Mouse (Mus musculus): Measurements from ENCODE around the gene Lcn12. TPM values are rescaled to one million over a fixed set of nuclear protein-coding genes. Genes with fewer than 3 reads are reported as not detected.
A peak's percentile ranks its signal among the peaks of the same experiment; 100 is the strongest.

The Lcn12 gene
- polyA plus RNA-seq, 1 experiment: not detected

DNA sequence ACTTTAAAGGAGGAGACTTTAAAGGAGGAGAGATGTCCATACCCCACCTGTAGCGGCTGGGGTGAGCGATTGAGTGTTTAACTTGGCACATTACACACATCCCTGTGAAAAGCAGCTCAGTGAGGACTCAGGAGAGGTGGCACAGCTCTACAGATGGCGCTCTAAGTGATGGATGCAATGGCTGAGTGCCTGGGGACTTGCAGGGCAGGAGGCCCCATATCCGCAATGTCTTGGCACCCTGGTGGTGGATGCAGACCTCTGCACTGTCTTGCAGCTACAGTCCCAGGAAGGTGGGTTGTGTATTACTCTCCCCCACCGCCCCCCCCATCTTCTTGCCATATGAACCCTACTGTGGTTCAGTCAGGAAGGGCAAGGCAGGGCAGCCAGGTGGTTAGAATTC is 13.3 kb upstream of the Lcn12 start:
- Histone ChIP-seq H3K36me3 (ENCODE audit: control insufficient read depth, insufficient read depth) (peaks cover 3% of the 10 kb centered on the region), H3K27me3 (ENCODE audit: control insufficient read depth, insufficient read depth, insufficient read length) (no peaks in the 10 kb centered on the region)

DNA sequence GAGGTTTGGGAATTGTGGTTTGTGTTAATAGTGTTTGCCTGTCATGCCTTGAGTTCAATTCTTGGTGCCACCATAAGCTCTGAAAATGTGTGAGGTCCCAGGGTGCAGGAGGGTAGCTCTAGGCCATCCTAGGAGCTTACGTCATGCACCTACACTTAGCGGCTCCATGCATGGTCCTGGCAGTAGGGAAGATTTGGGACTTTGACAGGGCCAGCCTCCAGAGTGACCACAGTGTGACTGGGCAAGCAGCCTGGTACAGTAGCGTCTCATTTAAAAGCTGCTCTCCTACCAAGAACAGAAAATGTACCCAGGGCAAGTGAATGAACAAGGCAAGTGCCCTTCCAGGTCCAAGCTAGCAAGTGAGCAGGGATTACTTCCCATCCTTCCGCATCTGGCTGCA is 12.1 kb upstream of the Lcn12 start:
- H3K36me3 ChIP-seq (ENCODE audit: control insufficient read depth, insufficient read depth): peaks cover 3% of the 10 kb centered on the region
- no peak overlapping the region for H3K4me2 ChIP-seq (ENCODE audit: low read depth)
- peaks cover 13% of the 10 kb centered on the region for H3K79me2 ChIP-seq (ENCODE audit: control insufficient read depth, insufficient read depth)
- H3K4me3 ChIP-seq: no peak overlapping the region
- TF ChIP-seq CEBPB (IDR thresholded peaks at IDR 0.05; ENCODE audit: insufficient read depth, poor library complexity, severe bottlenecking): no peak
- TF ChIP-seq POLR2A (IDR thresholded peaks at IDR 0.05; ENCODE audit: insufficient read length, low read depth): no peak
- no peak for TF ChIP-seq MYOD1 (IDR thresholded peaks at IDR 0.05; ENCODE audit: control insufficient read depth in 1 of 3, insufficient read length in 2 of 3, low read depth in 2 of 3)
- no peak for TF ChIP-seq USF1 (IDR thresholded peaks at IDR 0.05; ENCODE audit: low read depth)
- TF ChIP-seq TCF3 (IDR thresholded peaks at IDR 0.05; ENCODE audit: insufficient read length, low read depth): no peak
- no peak for TF ChIP-seq SRF (IDR thresholded peaks at IDR 0.05; ENCODE audit: control insufficient read depth, insufficient read length, low read depth)
- TF ChIP-seq E2F4 (IDR thresholded peaks at IDR 0.05; ENCODE audit: insufficient read depth): no peak
- no peak for TF ChIP-seq MAX (IDR thresholded peaks at IDR 0.05; ENCODE audit: low read depth)
- H3ac ChIP-seq (ENCODE audit: control insufficient read depth, insufficient read length): no peak overlapping the region
- no peaks in the 10 kb centered on the region for H3K27me3 ChIP-seq (ENCODE audit: control insufficient read depth, insufficient read depth, insufficient read length)

More for the DNA sequence above, 13.3 kb upstream of the Lcn12 start:
- no peak overlapping the region for H3ac ChIP-seq (ENCODE audit: control insufficient read depth, insufficient read length)
- peaks cover 3% of the 10 kb centered on the region for H3K79me2 ChIP-seq (ENCODE audit: control insufficient read depth, insufficient read depth)
- TF ChIP-seq POLR2A (IDR thresholded peaks at IDR 0.05; ENCODE audit: insufficient read length, low read depth) (no peak), POLR2AphosphoS2 (IDR thresholded peaks at IDR 0.05; ENCODE audit: insufficient read length, low read depth) (peak; percentile 53)
- no peak overlapping the region for H3K4me3 ChIP-seq
- H3K4me2 ChIP-seq (ENCODE audit: low read depth): no peak overlapping the region

DNA sequence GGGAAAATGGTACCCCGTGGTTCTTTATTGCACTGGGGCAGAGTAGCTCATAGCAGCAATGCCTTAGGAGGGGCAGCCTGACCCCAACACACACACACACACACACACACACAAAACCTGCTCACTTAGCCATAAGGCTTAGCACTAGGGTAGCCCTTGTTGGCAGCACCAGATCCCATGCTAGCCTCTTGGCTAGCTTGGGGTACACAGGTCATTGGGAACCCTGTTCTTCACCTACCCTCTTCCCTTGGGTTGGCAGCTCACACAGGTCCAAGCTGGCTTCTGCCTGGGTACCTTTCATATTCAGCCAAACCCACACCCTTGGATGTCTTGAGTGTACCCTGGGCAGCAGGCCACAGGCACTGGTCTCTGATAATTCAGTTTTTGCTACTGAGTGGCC is 11.3 kb upstream of the Lcn12 start:
- Histone ChIP-seq H3ac (ENCODE audit: control insufficient read depth, insufficient read length) (no peak overlapping the region), H3K27me3 (ENCODE audit: control insufficient read depth, insufficient read depth, insufficient read length) (no peaks in the 10 kb centered on the region), H3K79me2 (ENCODE audit: control insufficient read depth, insufficient read depth) (peaks cover 15% of the 10 kb centered on the region), H3K4me3 (no peak overlapping the region), H3K4me2 (ENCODE audit: low read depth) (no peak overlapping the region), H3K36me3 (ENCODE audit: control insufficient read depth, insufficient read depth) (peaks cover 3% of the 10 kb centered on the region)
- TF ChIP-seq E2F4 (IDR thresholded peaks at IDR 0.05; ENCODE audit: insufficient read depth) (no peak), MYOD1 (IDR thresholded peaks at IDR 0.05; ENCODE audit: control insufficient read depth in 1 of 3, insufficient read length in 2 of 3, low read depth in 2 of 3) (no peak), CEBPB (IDR thresholded peaks at IDR 0.05; ENCODE audit: insufficient read depth, poor library complexity, severe bottlenecking) (no peak), TCF3 (IDR thresholded peaks at IDR 0.05; ENCODE audit: insufficient read length, low read depth) (no peak), POLR2AphosphoS2 (IDR thresholded peaks at IDR 0.05; ENCODE audit: insufficient read length, low read depth) (no peak), TCF12 (IDR thresholded peaks at IDR 0.05; ENCODE audit: insufficient read depth, poor library complexity, severe bottlenecking) (no peak)

DNA sequence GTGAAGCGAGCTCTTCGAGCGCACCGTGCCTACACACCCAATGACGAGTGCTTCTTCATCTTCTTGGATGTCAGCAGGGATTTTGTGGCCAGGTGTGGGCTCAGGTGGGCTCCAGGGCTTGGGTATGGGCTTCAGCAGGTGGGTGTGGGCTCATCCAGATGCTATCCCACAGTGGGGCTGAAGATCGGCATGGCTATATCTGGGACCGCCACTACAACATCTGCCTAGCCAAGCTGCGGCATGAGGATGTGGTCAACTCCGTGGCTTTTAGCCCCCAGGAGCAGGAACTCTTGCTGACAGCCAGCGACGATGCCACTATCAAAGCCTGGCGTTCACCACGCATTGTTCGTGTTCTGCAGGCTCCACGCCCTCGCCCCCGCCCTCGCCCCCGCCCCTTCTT is 10.8 kb upstream of the Lcn12 start:
- TF ChIP-seq SRF (IDR thresholded peaks at IDR 0.05; ENCODE audit: control insufficient read depth, insufficient read length, low read depth): no peak
- no peak for TF ChIP-seq MYOG (IDR thresholded peaks at IDR 0.05; ENCODE audit: control insufficient read depth in 1 of 3, insufficient read depth in 1 of 3, insufficient read length in 2 of 3, low read depth in 2 of 3)
- TF ChIP-seq TCF3 (IDR thresholded peaks at IDR 0.05; ENCODE audit: insufficient read length, low read depth): no peak
- TF ChIP-seq MAX (IDR thresholded peaks at IDR 0.05; ENCODE audit: low read depth): no peak
- H3ac ChIP-seq (ENCODE audit: control insufficient read depth, insufficient read length): no peak overlapping the region
- peaks cover 3% of the 10 kb centered on the region for H3K36me3 ChIP-seq (ENCODE audit: control insufficient read depth, insufficient read depth)
- H3K27me3 ChIP-seq (ENCODE audit: control insufficient read depth, insufficient read depth, insufficient read length): no peaks in the 10 kb centered on the region
- peaks cover 15% of the 10 kb centered on the region for H3K79me2 ChIP-seq (ENCODE audit: control insufficient read depth, insufficient read depth)
- no peak overlapping the region for H3K4me2 ChIP-seq (ENCODE audit: low read depth)
- no peak overlapping the region for H3K4me3 ChIP-seq

DNA sequence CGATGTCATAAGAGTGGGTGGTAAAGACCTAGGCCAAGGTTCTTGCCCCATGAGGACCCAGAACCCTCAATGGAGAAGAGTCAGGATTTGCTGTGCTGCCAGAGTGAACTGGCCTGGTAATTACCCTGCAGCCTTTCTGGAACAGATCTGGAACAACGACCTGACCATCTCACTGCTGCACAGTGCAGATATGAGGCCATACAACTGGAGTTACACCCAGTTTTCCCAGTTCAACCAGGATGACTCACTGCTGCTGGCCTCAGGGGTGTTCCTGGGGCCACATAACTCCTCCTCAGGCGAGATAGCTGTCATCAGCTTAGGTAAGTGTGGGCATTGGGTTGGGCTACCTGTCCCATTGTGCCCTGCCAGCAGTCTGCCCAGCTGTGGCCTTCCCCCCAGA is 9.0 kb upstream of the Lcn12 start:
- no peak overlapping the region for H3K4me3 ChIP-seq

More for the DNA sequence above, 9.0 kb upstream of the Lcn12 start:
- Histone ChIP-seq H3K27me3 (ENCODE audit: control insufficient read depth, insufficient read depth, insufficient read length) (no peaks in the 10 kb centered on the region), H3K79me2 (ENCODE audit: control insufficient read depth, insufficient read depth) (peaks cover 15% of the 10 kb centered on the region), H3K36me3 (ENCODE audit: control insufficient read depth, insufficient read depth) (peaks cover 3% of the 10 kb centered on the region), H3K4me2 (ENCODE audit: low read depth) (no peak overlapping the region), H3ac (ENCODE audit: control insufficient read depth, insufficient read length) (no peak overlapping the region)
- no peak for TF ChIP-seq SRF (IDR thresholded peaks at IDR 0.05; ENCODE audit: control insufficient read depth, insufficient read length, low read depth)
- TF ChIP-seq CEBPB (IDR thresholded peaks at IDR 0.05; ENCODE audit: insufficient read depth, poor library complexity, severe bottlenecking): no peak
- no peak for TF ChIP-seq USF1 (IDR thresholded peaks at IDR 0.05; ENCODE audit: low read depth)
- no peak for TF ChIP-seq MAX (IDR thresholded peaks at IDR 0.05; ENCODE audit: low read depth)
- TF ChIP-seq REST (IDR thresholded peaks at IDR 0.05; ENCODE audit: insufficient read depth, insufficient read length): no peak
- TF ChIP-seq TCF3 (IDR thresholded peaks at IDR 0.05; ENCODE audit: insufficient read length, low read depth): no peak
- TF ChIP-seq POLR2A (IDR thresholded peaks at IDR 0.05; ENCODE audit: insufficient read length, low read depth): no peak
- TF ChIP-seq TCF12 (IDR thresholded peaks at IDR 0.05; ENCODE audit: insufficient read depth, poor library complexity, severe bottlenecking): no peak
- no peak for TF ChIP-seq POLR2AphosphoS2 (IDR thresholded peaks at IDR 0.05; ENCODE audit: insufficient read length, low read depth)
- TF ChIP-seq E2F4 (IDR thresholded peaks at IDR 0.05; ENCODE audit: insufficient read depth): no peak
- TF ChIP-seq MYOD1 (IDR thresholded peaks at IDR 0.05; ENCODE audit: control insufficient read depth in 1 of 3, insufficient read length in 2 of 3, low read depth in 2 of 3): no peak
- no peak for TF ChIP-seq MYOG (IDR thresholded peaks at IDR 0.05; ENCODE audit: control insufficient read depth in 1 of 3, insufficient read depth in 1 of 3, insufficient read length in 2 of 3, low read depth in 2 of 3)

All from myocyte (in vitro differentiated cells).